Mouse (Mus musculus) forebrain, embryonic 16.5 days (tissue): ENCODE measurements around the gene Zfp963. TPM values are rescaled to one million over a fixed set of nuclear protein-coding genes. Genes with fewer than 3 reads are reported as not detected.

ENCODE experiments used
- ATAC-seq: fragments of 200-750 bp; cut with Nextera tagmentation; 2 replicates; pipeline ENCODE4 v1.8.0; 2017; ENCODE audit warnings: mild to moderate bottlenecking, moderate library complexity
- H3K27ac ChIP-seq: fragments of 300-500 bp; sonication (generic); 2 replicates; pipeline ENCODE4 v1.5.1; 2014; ENCODE audit warnings: low read length, control low read depth
- H3K27me3 ChIP-seq: fragments of 300-500 bp; sonication (generic); replicated peaks from 2 replicates; pipeline ENCODE4 v1.6.1; 2014; ENCODE audit warnings: low read length; ENCODE audit not compliant: control insufficient read depth, insufficient read depth
- H3K36me3 ChIP-seq: fragments of 300-500 bp; sonication (generic); 2 replicates; pipeline ENCODE4 v1.6.1; 2014; ENCODE audit not compliant: control insufficient read depth, insufficient read depth
- H3K4me1 ChIP-seq: fragments of 300-500 bp; sonication (generic); replicated peaks from 2 replicates; pipeline ENCODE4 v1.6.1; 2014; ENCODE audit warnings: low read length; ENCODE audit not compliant: control insufficient read depth, insufficient read depth
- H3K4me2 ChIP-seq: fragments of 300-500 bp; sonication (generic); 2 replicates; pipeline ENCODE4 v1.6.1; 2014; ENCODE audit warnings: mild to moderate bottlenecking, low read length, control low read depth
- H3K4me3 ChIP-seq: fragments of 300-500 bp; sonication (generic); replicated peaks from 2 replicates; pipeline ENCODE4 v1.5.1; 2014; ENCODE audit warnings: mild to moderate bottlenecking, low read length, control low read depth
- H3K9ac ChIP-seq: fragments of 300-500 bp; sonication (generic); replicated peaks from 2 replicates; pipeline ENCODE4 v1.6.1; 2014; ENCODE audit warnings: low read depth, low read length, control low read depth
- H3K9me3 ChIP-seq: fragments of 300-500 bp; sonication (generic); 2 replicates; pipeline ENCODE4 v1.6.1; 2016; ENCODE audit warnings: low read length; ENCODE audit not compliant: control insufficient read depth
- WGBS: fragments of 180-500 bp; shearing (Covaris S2); extraction: QIAGEN DNeasy Blood & Tissue Kit; methylation state at CpG from one replicate; pipeline ENCODE4 v1.1.7; 2014; 5-methylcytosine and 5-hydroxymethylcytosine counted together
- polyA plus RNA-seq: library from polyadenylated mRNA; unstranded; fragments of >200 nt; fragmentation: Nextera tagmentation; extraction: Ambion mirVana; gene quantifications from 2 replicates; pipeline ENCODE4 v1.2.1, GENCODE M21; 2015

Zfp963 gene
- polyA plus RNA-seq, 1 experiment from 2014 or later, result 9.6 TPM

- Histone ChIP-seq H3K4me1 (peaks cover 17% of the 10 kb centered on the region), H3K9ac (peak overlapping the region; percentile 84), H3K4me2 (peak overlapping the region; percentile 82), H3K27me3 (no peaks in the 10 kb centered on the region), H3K36me3 (no peaks in the 10 kb centered on the region; the same call in 1 of the 2 replicates), H3K4me3 (peak overlapping the region; percentile 79), H3K9me3 (no peaks in the 10 kb centered on the region), H3K27ac (no peak overlapping the region)
- ATAC-seq, result peak; percentile 12; the same call in 1 of the 2 replicates
- 32% methylated on average over 11 of the region's 11 CpGs for WGBS
Observed at GRCm38 (mm10) chr8:69790364-69790763, 40.6 kb upstream of the Zfp963 start.

GRCm38 (mm10) chr8:69789731-69790130, 40.0 kb upstream of the Zfp963 start:
- Histone ChIP-seq H3K27ac (no peak overlapping the region), H3K4me3 (no peak overlapping the region), H3K4me1 (peaks cover 17% of the 10 kb centered on the region), H3K27me3 (no peaks in the 10 kb centered on the region), H3K4me2 (no peak overlapping the region; the same call in 1 of the 2 replicates), H3K9me3 (no peaks in the 10 kb centered on the region), H3K36me3 (no peaks in the 10 kb centered on the region; the same call in 1 of the 2 replicates), H3K9ac (no peak overlapping the region)
- WGBS, result 75% methylated on average over 5 of the region's 5 CpGs
- ATAC-seq, result no peak

GRCm38 (mm10) chr8:69789105-69789504, 39.3 kb upstream of the Zfp963 start:
- Histone ChIP-seq H3K4me2 (no peak overlapping the region), H3K36me3 (no peaks in the 10 kb centered on the region; the same call in 1 of the 2 replicates), H3K4me3 (no peak overlapping the region), H3K4me1 (peaks cover 17% of the 10 kb centered on the region), H3K9me3 (no peaks in the 10 kb centered on the region), H3K9ac (no peak overlapping the region), H3K27ac (no peak overlapping the region), H3K27me3 (no peaks in the 10 kb centered on the region)
- WGBS, result 94% methylated on average over 5 of the region's 5 CpGs
- no peak for ATAC-seq

GRCm38 (mm10) chr8:69777111-69777510, 27.3 kb upstream of the Zfp963 start:
- no peaks in the 10 kb centered on the region for H3K9me3 ChIP-seq
- WGBS, result 65% methylated on average over 12 of the region's 12 CpGs
- H3K4me3 ChIP-seq, result no peak overlapping the region
- H3K27me3 ChIP-seq, result no peaks in the 10 kb centered on the region
- no peak overlapping the region for H3K4me2 ChIP-seq
- H3K36me3 ChIP-seq, result no peaks in the 10 kb centered on the region
- peaks cover 17% of the 10 kb centered on the region for H3K4me1 ChIP-seq
- H3K9ac ChIP-seq, result no peak overlapping the region
- H3K27ac ChIP-seq, result no peak overlapping the region
- no peak for ATAC-seq

GRCm38 (mm10) chr8:69775149-69775534, 25.4 kb upstream of the Zfp963 start:
- ATAC-seq, result no peak
- Histone ChIP-seq H3K4me1 (peaks cover 24% of the 10 kb centered on the region), H3K4me2 (peak overlapping the region; percentile 44), H3K4me3 (peak overlapping the region; percentile 63), H3K27ac (peak overlapping the region; percentile 62), H3K27me3 (no peaks in the 10 kb centered on the region), H3K9ac (peak overlapping the region; percentile 47), H3K36me3 (no peaks in the 10 kb centered on the region), H3K9me3 (no peaks in the 10 kb centered on the region)
- 55% methylated on average over 2 of the region's 2 CpGs for WGBS

GRCm38 (mm10) chr8:69774503-69775148, 24.9 kb upstream of the Zfp963 start, which contains the start of gene Gm20422:
Gene Gm20422 (minus strand): TSS chr8:69774886.
- H3K36me3 ChIP-seq, result no peaks in the 10 kb centered on the region
- under 1% methylated on average over 41 of the region's 41 CpGs for WGBS

GRCm38 (mm10) chr8:69772106-69772505, 22.3 kb upstream of the Zfp963 start:
- Histone ChIP-seq H3K4me3 (no peak overlapping the region), H3K9ac (no peak overlapping the region), H3K27ac (no peak overlapping the region), H3K36me3 (peaks cover 15% of the 10 kb centered on the region), H3K27me3 (no peaks in the 10 kb centered on the region), H3K4me1 (peaks cover 24% of the 10 kb centered on the region), H3K9me3 (no peaks in the 10 kb centered on the region), H3K4me2 (no peak overlapping the region; the same call in 1 of the 2 replicates)
- ATAC-seq, result no peak
- WGBS, result 90% methylated on average over 2 of the region's 2 CpGs

More at GRCm38 (mm10) chr8:69774503-69775148, 24.9 kb upstream of the Zfp963 start, which contains the start of gene Gm20422:
- Histone ChIP-seq H3K27ac (peak within 1 kb of the TSS; percentile 98), H3K27me3 (no peaks in the 10 kb centered on the region), H3K9ac (peak within 1 kb of the TSS; percentile 90), H3K4me1 (peaks cover 24% of the 10 kb centered on the region), H3K4me3 (peak within 1 kb of the TSS; percentile 63), H3K9me3 (no peaks in the 10 kb centered on the region), H3K4me2 (peak within 1 kb of the TSS; percentile 80)
- ATAC-seq, result peak; percentile 99

- peaks cover 4% of the 10 kb centered on the region for H3K9me3 ChIP-seq
- no peak for ATAC-seq
- 90% methylated on average over 9 of the region's 9 CpGs for WGBS
- H3K4me3 ChIP-seq, result no peak overlapping the region
- H3K27ac ChIP-seq, result no peak overlapping the region
- H3K27me3 ChIP-seq, result no peaks in the 10 kb centered on the region
- peaks cover 24% of the 10 kb centered on the region for H3K4me1 ChIP-seq
- H3K4me2 ChIP-seq, result no peak overlapping the region
- no peak overlapping the region for H3K9ac ChIP-seq
- H3K36me3 ChIP-seq, result peaks cover 24% of the 10 kb centered on the region
Observed at GRCm38 (mm10) chr8:69771221-69771620, 21.5 kb upstream of the Zfp963 start.

- H3K4me3 ChIP-seq, result no peak overlapping the region
- peaks cover 37% of the 10 kb centered on the region for H3K36me3 ChIP-seq
- no peak overlapping the region for H3K9ac ChIP-seq
- H3K27me3 ChIP-seq, result no peaks in the 10 kb centered on the region
- H3K27ac ChIP-seq, result no peak overlapping the region
- no peaks in the 10 kb centered on the region for H3K4me1 ChIP-seq
- ATAC-seq, result no peak
- 93% methylated on average over 4 of the region's 4 CpGs for WGBS
- H3K4me2 ChIP-seq, result no peak overlapping the region
- peaks cover 7% of the 10 kb centered on the region for H3K9me3 ChIP-seq
Observed at GRCm38 (mm10) chr8:69761814-69762445, 12.2 kb upstream of the Zfp963 start.
